ENCODE assay signal across 11 mouse cellular contexts in the genomic region with DNA sequence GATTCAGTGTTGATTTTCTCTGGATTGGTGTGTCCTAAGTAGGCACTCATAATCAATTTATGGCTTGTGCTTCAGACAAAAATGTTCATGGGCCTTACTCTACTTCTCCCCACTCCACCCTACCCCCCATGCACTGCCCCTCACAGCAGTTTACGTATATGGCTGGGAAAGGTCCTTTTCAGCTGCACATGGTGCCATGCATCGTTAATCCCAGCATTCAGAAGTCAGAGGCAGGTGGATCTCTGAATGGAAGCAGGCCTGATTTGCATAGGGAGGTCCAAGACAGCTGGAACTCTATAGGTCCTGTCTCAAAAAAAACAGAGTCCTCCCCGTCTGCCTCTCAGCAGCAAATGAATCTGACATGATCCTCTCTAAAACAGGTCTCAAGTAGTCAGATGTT.
"Had no signal": no experiment of that assay in that cellular context is flagged by ENCODE, and none has a peak within 500 bp of the region (broad histone marks: within the 10 kb centered on the region; RNA-seq: fewer than 3 reads in every experiment).

No protein-coding gene starts in this region.

- ATAC-seq: intestine, embryonic 16.5 days; lung, postnatal 0 days had no signal

- H3K27me3 ChIP-seq: liver, embryonic 15.5 days had no signal

- H3K4me1 ChIP-seq: limb, embryonic 10.5 days; liver, embryonic 15.5 days had no signal

- DNase-seq: kidney, adult 2 months; kidney, postnatal 25 days; lung, adult 2 months; lung, postnatal 36 days; thymus, postnatal 4 days had no signal

- H3K4me3 ChIP-seq: limb, embryonic 10.5 days; liver, embryonic 15.5 days had no signal

- H3K27ac ChIP-seq: limb, embryonic 10.5 days; liver, embryonic 15.5 days; stomach, postnatal 0 days had no signal

- H3K9ac ChIP-seq: liver, embryonic 15.5 days had no signal

- H3K4me2 ChIP-seq: liver, embryonic 11.5 days; liver, embryonic 15.5 days had no signal

- H3K9me3 ChIP-seq: limb, embryonic 10.5 days; liver, embryonic 15.5 days had no signal
